8 mouse cellular contexts compared by ENCODE assay signal in genomic region chr10:76728369-76728768, GRCm38 (mm10).
A peak's percentile ranks its signal among the peaks of the same experiment; 100 is the strongest.
DNase-seq lines count a peak whose midpoint lies in the region; TF ChIP-seq lines count a peak whose summit lies in the region.
"Had no signal": no experiment of that assay in that cellular context is flagged by ENCODE, and none has a peak within 500 bp of the region (broad histone marks: within the 10 kb centered on the region; RNA-seq: fewer than 3 reads in every experiment).

No protein-coding gene starts in this region.

- H3K36me3 ChIP-seq in E14TG2a.4 (ENCODE audit: insufficient read depth, low read length) = no peaks in the 10 kb centered on the region
- H3K36me3 ChIP-seq: liver, embryonic 15.5 days had no signal

- peak; percentile 85 for TF ChIP-seq CTCF in E14TG2a.4 (conservative IDR thresholded peaks at IDR 0.05; ENCODE audit: low read length)

- DNase-seq in R1 (ENCODE audit: low read depth, low spot score) = peak; percentile 84
- peak; percentile 90 for DNase-seq in embryo, embryonic 11 days
- DNase-seq in heart, adult 9 months (ENCODE audit: low spot score in 2 of 2) = peak; percentile 63 to 75
- peak; percentile 93 to 94 for DNase-seq in kidney, postnatal 4 days
- DNase-seq in lung, postnatal 36 days = peak; percentile 81
- DNase-seq in testis, postnatal 10 days (ENCODE audit: low spot score) = peak; percentile 97

- H3K4me3 ChIP-seq in E14TG2a.4 (replicated peaks; ENCODE audit: low read length) = peak overlapping the region; percentile 52
- H3K4me3 ChIP-seq: liver, embryonic 15.5 days had no signal

- peaks cover 36% of the 10 kb centered on the region for H3K4me1 ChIP-seq in E14TG2a.4 (replicated peaks; ENCODE audit: low read depth, low read length)
- H3K4me1 ChIP-seq: liver, embryonic 15.5 days had no signal

- no peaks in the 10 kb centered on the region for H3K9me3 ChIP-seq in E14TG2a.4 (ENCODE audit: low read length)
- H3K9me3 ChIP-seq: liver, embryonic 15.5 days had no signal

- H3K27me3 ChIP-seq in E14TG2a.4 (ENCODE audit: insufficient read depth, low read length) = peaks cover 28% of the 10 kb centered on the region

Comparison
In these comparisons a context has a peak if more than half of its experiments do, and no peak if none do; other contexts are left out.
1. Peak in every context shown above with its lines: DNase-seq and H3K4me3 ChIP-seq.